Mouse (Mus musculus): Measurements from ENCODE around the gene Ttc26.

Gene Ttc26

GRCm38 (mm10) chr6:38381129-38381771 is at the start of gene Ttc26:
Gene Ttc26, plus strand, starts transcription at chr6:38381469.
- peak; percentile 94 for DNase-seq

GRCm38 (mm10) chr6:38335264-38335663 is 46.0 kb upstream of the Ttc26 start:
- no peak for DNase-seq

DNA sequence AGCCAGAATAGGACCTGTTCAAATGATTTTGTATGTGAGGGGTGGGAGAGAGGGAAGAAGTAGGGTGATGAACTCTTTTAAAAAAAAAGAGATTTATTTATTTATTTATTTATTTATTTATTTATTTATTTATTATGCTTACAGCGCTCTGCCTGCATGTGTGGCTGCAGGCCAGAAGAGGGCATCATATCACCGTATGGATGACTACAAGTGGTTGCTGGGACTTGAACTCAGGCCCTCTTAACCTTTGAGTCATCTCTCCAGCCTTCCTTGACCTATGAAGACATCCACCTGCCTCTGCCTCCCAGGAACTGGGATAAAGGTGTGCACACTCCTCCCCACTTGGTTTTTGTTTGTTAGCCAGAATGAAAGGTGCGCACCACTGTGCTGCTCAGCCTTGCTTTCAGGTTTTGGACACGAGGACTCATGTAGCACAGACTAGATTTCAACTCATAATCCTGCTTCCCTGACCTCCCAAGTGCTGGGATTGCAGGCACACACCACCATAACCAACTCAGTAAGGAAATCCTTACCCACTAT is 44.0 kb upstream of the Ttc26 start:
- no peak for DNase-seq

GRCm38 (mm10) chr6:38337951-38338350 is 43.3 kb upstream of the Ttc26 start:
- no peak for DNase-seq

GRCm38 (mm10) chr6:38339078-38339477 is 42.2 kb upstream of the Ttc26 start:
- DNase-seq, result no peak

DNA sequence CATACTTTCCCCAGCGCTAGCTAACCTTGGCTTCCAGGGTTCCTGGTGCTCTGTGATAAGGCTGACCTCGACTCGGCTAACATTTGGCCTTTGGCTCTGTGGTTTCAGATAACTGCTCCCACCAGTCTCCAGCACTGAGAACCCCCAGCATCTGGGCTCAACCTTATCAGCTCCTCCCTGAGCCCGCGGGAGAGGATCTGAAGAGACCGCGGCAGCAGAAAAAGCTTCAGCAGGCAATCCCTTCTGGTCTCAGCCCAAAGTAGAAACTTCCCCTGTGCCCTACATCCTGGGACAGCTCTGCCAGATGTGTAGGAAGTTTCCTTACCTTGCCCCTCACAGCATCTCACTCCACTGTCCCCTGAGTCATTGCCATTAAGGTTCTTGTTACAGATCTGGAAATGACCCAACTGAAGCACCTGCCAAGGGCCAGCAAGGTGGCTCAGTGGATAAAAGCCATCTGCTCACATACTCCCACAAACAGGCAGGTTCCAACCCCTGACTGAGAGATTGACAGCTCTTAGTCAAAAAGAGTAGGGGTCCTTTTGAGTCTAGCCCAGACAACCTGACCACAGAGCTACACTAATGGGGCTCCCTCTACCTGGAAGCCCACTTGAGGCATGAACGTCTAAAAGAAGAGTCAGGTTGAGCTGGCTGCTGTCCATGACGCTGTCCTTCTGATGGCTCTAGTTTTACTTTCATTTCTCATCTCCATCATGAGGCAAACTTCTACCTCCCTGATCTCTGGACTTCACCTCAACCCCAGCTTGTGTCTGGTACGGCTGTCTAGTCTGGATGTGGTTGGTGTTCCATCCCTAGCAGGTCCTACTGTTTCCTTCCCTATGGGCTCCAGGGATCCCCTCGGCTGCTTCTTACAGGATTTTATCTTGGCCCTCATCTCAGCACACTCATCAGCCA is 39.3 kb upstream of the Ttc26 start:
- DNase-seq, result no peak

GRCm38 (mm10) chr6:38342666-38342992 is 38.6 kb upstream of the Ttc26 start:
- DNase-seq, result no peak

DNA sequence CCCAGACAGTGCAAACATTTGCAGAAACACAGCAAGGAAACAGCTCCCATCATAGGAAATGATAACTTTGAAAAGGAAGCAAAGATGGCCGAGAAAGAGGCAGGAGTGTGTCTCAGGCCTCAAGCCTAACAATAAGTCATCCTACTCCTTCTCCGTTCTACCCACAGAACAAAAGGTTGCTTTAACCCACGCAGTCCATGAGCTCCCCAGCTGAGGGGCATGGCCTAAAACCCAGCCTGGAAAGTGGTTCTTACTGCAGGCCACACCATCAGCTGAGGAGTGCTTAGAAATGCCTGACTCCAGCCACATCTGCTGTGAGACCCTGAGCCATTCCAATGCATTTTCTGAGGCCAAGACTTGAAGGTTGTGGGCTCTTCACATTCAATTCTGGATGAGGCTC is 37.7 kb upstream of the Ttc26 start:
- DNase-seq, result no peak

- no peak for DNase-seq
Measured at GRCm38 (mm10) chr6:38344006-38344670, 37.1 kb upstream of the Ttc26 start.

DNA sequence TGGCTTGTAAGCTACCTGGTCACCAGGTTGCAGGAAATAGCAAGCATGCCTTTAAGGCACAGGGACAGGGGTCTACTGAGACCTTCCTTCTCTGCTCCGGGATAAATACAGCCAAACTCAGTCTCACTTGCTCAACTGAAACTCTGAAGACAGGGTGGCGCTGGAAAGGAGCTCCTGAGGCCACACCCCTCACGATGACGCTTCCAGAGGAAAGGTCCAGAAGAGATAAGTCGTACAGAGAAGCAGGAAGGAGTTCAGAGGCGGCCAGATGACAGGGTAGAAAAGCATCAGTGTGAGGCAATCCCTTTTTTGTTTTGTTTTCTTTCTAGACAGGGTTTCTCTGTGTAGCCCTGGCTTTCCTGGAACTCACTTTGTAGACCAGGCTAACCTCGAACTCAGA is 35.5 kb upstream of the Ttc26 start:
- DNase-seq, result no peak

DNA sequence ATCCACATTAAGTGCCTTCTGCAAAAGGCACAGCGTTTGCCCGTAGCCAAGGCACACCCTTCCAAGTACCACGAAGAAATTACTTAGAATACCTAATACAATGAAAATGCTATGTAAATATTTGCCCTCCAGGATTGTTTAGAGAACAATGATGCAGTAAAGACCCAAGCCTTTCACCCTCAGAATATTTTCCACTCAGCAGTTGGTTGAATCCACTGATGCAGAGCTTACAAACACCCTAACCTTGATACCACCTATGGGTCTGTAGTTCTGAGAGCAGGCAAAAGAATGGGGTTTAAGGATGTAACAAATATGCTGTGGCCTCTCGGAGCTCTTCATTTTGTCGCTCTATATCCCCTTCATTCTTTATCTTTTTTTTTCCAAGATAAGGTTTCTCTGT is 33.4 kb upstream of the Ttc26 start:
- DNase-seq, result no peak

DNA sequence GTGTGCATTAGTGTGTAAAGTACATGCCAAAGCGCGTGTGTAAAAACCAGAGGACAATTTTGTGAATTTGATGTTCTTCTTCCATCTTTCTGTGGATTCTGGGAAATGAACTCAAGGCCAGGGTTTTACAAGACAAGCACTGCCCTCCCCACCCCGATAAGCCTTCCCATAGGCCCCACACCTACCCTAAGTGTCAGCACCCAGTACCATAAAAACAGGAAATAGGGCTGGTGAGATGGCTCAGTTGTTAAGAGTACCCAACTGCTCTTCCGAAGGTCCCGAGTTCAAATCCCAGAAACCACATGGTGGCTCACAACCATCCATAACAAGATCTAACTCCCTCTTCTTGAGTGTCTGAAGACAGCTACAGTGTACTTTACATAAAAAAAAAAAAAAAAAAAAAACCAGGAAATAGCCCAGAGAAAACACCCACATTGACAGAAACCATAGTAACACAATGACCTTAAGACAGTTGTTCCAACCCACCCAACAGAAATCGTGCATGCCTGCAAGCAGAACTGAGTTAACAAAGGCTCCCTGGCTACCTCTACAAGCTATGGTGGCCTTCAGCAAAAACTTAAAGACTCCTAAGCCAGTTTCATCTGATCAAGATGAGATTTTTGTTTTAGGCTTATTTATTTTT is 32.3 kb upstream of the Ttc26 start:
- DNase-seq, result no peak

DNA sequence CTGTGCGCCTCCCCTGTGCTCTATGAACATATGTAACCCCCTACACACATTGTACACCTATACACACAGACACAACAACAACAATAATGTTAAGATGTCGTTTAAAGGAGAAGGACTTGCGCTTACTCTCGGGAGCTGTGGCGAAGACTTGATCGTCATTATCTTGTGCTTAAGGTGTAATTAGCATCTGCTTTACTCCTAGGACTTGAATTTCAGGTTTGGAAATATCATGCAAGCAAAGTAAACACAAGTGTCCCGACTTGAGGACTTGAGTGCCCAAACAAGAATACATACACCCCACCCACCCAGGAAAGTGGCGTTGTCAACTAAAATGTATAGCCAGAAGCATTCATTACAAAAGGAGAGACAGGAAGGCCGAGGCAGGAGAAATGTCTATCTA is 31.5 kb upstream of the Ttc26 start:
- DNase-seq, result no peak

GRCm38 (mm10) chr6:38351930-38352329 is 29.3 kb upstream of the Ttc26 start:
- DNase-seq, result no peak

- DNase-seq, result peak; percentile 31
Measured at GRCm38 (mm10) chr6:38352451-38352850, 28.8 kb upstream of the Ttc26 start.

GRCm38 (mm10) chr6:38353181-38353580 is 28.1 kb upstream of the Ttc26 start:
- DNase-seq, result no peak

GRCm38 (mm10) chr6:38353811-38354722 is 27.2 kb upstream of the Ttc26 start, which contains the start of gene Zc3hav1:
Gene Zc3hav1, minus strand, starts transcription at chr6:38354603.
- DNase-seq, result peak; percentile 74

GRCm38 (mm10) chr6:38354723-38355353 is 26.4 kb upstream of the Ttc26 start:
- no peak for DNase-seq

GRCm38 (mm10) chr6:38355354-38355823 is 25.9 kb upstream of the Ttc26 start:
- no peak for DNase-seq

GRCm38 (mm10) chr6:38355862-38356261 is 25.4 kb upstream of the Ttc26 start:
- peak; percentile 22 for DNase-seq
